Mouse (Mus musculus): ENCODE measurements around the gene Atp10a. TPM values are rescaled to one million over a fixed set of nuclear protein-coding genes. Genes with fewer than 3 reads are reported as not detected.

Gene Atp10a
- polyA plus RNA-seq, 2 experiments: 3.0 to 6.6 TPM

- 74% methylated on average over 5 of the region's 5 CpGs for WGBS
- no peak for DNase-seq (ENCODE audit: low spot score)
Measured at GRCm38 (mm10) chr7:58752041-58752440, 96.1 kb downstream of the Atp10a start.

GRCm38 (mm10) chr7:58754076-58754475 lies 98.1 kb downstream of the Atp10a start:
- Histone ChIP-seq H3K4me3 (replicated peaks; ENCODE audit: low read length) (no peak overlapping the region), H3K9ac (ENCODE audit: low read depth, low read length, severe bottlenecking) (no peak overlapping the region), H3K27ac (replicated peaks; ENCODE audit: low read depth, low read length) (no peak overlapping the region), H3K4me1 (ENCODE audit: control insufficient read depth, insufficient read depth, low read length) (no peaks in the 10 kb centered on the region), H3K27me3 (ENCODE audit: control insufficient read depth, insufficient read depth, low read length) (no peaks in the 10 kb centered on the region), H3K9me3 (ENCODE audit: control insufficient read depth, low read length) (no peaks in the 10 kb centered on the region), H3K36me3 (ENCODE audit: control insufficient read depth, insufficient read depth, low read length) (no peaks in the 10 kb centered on the region), H3K4me2 (replicated peaks; ENCODE audit: low read depth, low read length, severe bottlenecking) (no peak overlapping the region)
- DNase-seq (ENCODE audit: low spot score): no peak
- 86% methylated on average over 1 of the region's 1 CpGs for WGBS
- no peak for ATAC-seq (ENCODE audit: low FRiP score, low read depth)
- TF ChIP-seq POLR2A (IDR thresholded peaks at IDR 0.05; ENCODE audit: borderline replicate concordance, extremely low read depth, insufficient read depth, insufficient read length): no peak

More at GRCm38 (mm10) chr7:58752041-58752440, 96.1 kb downstream of the Atp10a start:
- ATAC-seq (ENCODE audit: low FRiP score, low read depth): no peak
- no peaks in the 10 kb centered on the region for H3K9me3 ChIP-seq (ENCODE audit: control insufficient read depth, low read length)
- H3K27ac ChIP-seq (replicated peaks; ENCODE audit: low read depth, low read length): no peak overlapping the region
- no peaks in the 10 kb centered on the region for H3K4me1 ChIP-seq (ENCODE audit: control insufficient read depth, insufficient read depth, low read length)
- no peaks in the 10 kb centered on the region for H3K27me3 ChIP-seq (ENCODE audit: control insufficient read depth, insufficient read depth, low read length)
- no peak overlapping the region for H3K4me2 ChIP-seq (replicated peaks; ENCODE audit: low read depth, low read length, severe bottlenecking)
- no peaks in the 10 kb centered on the region for H3K36me3 ChIP-seq (ENCODE audit: control insufficient read depth, insufficient read depth, low read length)
- no peak overlapping the region for H3K4me3 ChIP-seq (replicated peaks; ENCODE audit: low read length)
- no peak for TF ChIP-seq POLR2A (IDR thresholded peaks at IDR 0.05; ENCODE audit: borderline replicate concordance, extremely low read depth, insufficient read depth, insufficient read length)
- no peak overlapping the region for H3K9ac ChIP-seq (ENCODE audit: low read depth, low read length, severe bottlenecking)

- H3K4me3 ChIP-seq (replicated peaks; ENCODE audit: low read length): no peak overlapping the region
- DNase-seq (ENCODE audit: low spot score) (no peak), ATAC-seq (ENCODE audit: low FRiP score, low read depth) (no peak)
- no peaks in the 10 kb centered on the region for H3K4me1 ChIP-seq (ENCODE audit: control insufficient read depth, insufficient read depth, low read length)
- no peak overlapping the region for H3K27ac ChIP-seq (replicated peaks; ENCODE audit: low read depth, low read length)
- no peaks in the 10 kb centered on the region for H3K36me3 ChIP-seq (ENCODE audit: control insufficient read depth, insufficient read depth, low read length)
- TF ChIP-seq POLR2A (IDR thresholded peaks at IDR 0.05; ENCODE audit: borderline replicate concordance, extremely low read depth, insufficient read depth, insufficient read length): no peak
- H3K9me3 ChIP-seq (ENCODE audit: control insufficient read depth, low read length): no peaks in the 10 kb centered on the region
- H3K9ac ChIP-seq (ENCODE audit: low read depth, low read length, severe bottlenecking): no peak overlapping the region
- H3K27me3 ChIP-seq (ENCODE audit: control insufficient read depth, insufficient read depth, low read length): no peaks in the 10 kb centered on the region
- H3K4me2 ChIP-seq (replicated peaks; ENCODE audit: low read depth, low read length, severe bottlenecking): no peak overlapping the region
- 81% methylated on average over 4 of the region's 4 CpGs for WGBS
Measured at GRCm38 (mm10) chr7:58754536-58754935, 98.6 kb downstream of the Atp10a start.

- no peaks in the 10 kb centered on the region for H3K36me3 ChIP-seq (ENCODE audit: control insufficient read depth, insufficient read depth, low read length)
- TF ChIP-seq POLR2A (IDR thresholded peaks at IDR 0.05; ENCODE audit: borderline replicate concordance, extremely low read depth, insufficient read depth, insufficient read length): no peak
- no peak overlapping the region for H3K27ac ChIP-seq (replicated peaks; ENCODE audit: low read depth, low read length)
- H3K4me2 ChIP-seq (replicated peaks; ENCODE audit: low read depth, low read length, severe bottlenecking): no peak overlapping the region
- no peak overlapping the region for H3K4me3 ChIP-seq (replicated peaks; ENCODE audit: low read length)
- no peak for ATAC-seq (ENCODE audit: low FRiP score, low read depth)
- no peaks in the 10 kb centered on the region for H3K4me1 ChIP-seq (ENCODE audit: control insufficient read depth, insufficient read depth, low read length)
- H3K9ac ChIP-seq (ENCODE audit: low read depth, low read length, severe bottlenecking): no peak overlapping the region
- no peaks in the 10 kb centered on the region for H3K27me3 ChIP-seq (ENCODE audit: control insufficient read depth, insufficient read depth, low read length)
- no peaks in the 10 kb centered on the region for H3K9me3 ChIP-seq (ENCODE audit: control insufficient read depth, low read length)
- no peak for DNase-seq (ENCODE audit: low spot score)
Measured at GRCm38 (mm10) chr7:58755083-58755482, 99.1 kb downstream of the Atp10a start.

- ATAC-seq (ENCODE audit: low FRiP score, low read depth): no peak
- H3K27me3 ChIP-seq (ENCODE audit: control insufficient read depth, insufficient read depth, low read length): no peaks in the 10 kb centered on the region
Measured at GRCm38 (mm10) chr7:58755846-58756245, 99.9 kb downstream of the Atp10a start.

GRCm38 (mm10) chr7:58757331-58757730 lies 101.4 kb downstream of the Atp10a start:
- ATAC-seq (ENCODE audit: low FRiP score, low read depth) (no peak), DNase-seq (ENCODE audit: low spot score) (no peak)
- no peak for TF ChIP-seq POLR2A (IDR thresholded peaks at IDR 0.05; ENCODE audit: borderline replicate concordance, extremely low read depth, insufficient read depth, insufficient read length)
- Histone ChIP-seq H3K4me1 (ENCODE audit: control insufficient read depth, insufficient read depth, low read length) (no peaks in the 10 kb centered on the region), H3K36me3 (ENCODE audit: control insufficient read depth, insufficient read depth, low read length) (no peaks in the 10 kb centered on the region), H3K27me3 (ENCODE audit: control insufficient read depth, insufficient read depth, low read length) (no peaks in the 10 kb centered on the region), H3K9me3 (ENCODE audit: control insufficient read depth, low read length) (no peaks in the 10 kb centered on the region), H3K27ac (replicated peaks; ENCODE audit: low read depth, low read length) (no peak overlapping the region), H3K9ac (ENCODE audit: low read depth, low read length, severe bottlenecking) (no peak overlapping the region), H3K4me3 (replicated peaks; ENCODE audit: low read length) (no peak overlapping the region), H3K4me2 (replicated peaks; ENCODE audit: low read depth, low read length, severe bottlenecking) (no peak overlapping the region)
- 86% methylated on average over 2 of the region's 2 CpGs for whole genome bisulfite sequencing

More at GRCm38 (mm10) chr7:58755846-58756245, 99.9 kb downstream of the Atp10a start:
- no peak overlapping the region for H3K4me3 ChIP-seq (replicated peaks; ENCODE audit: low read length)
- WGBS: 80% methylated on average over 1 of the region's 1 CpGs
- H3K4me1 ChIP-seq (ENCODE audit: control insufficient read depth, insufficient read depth, low read length): no peaks in the 10 kb centered on the region
- H3K4me2 ChIP-seq (replicated peaks; ENCODE audit: low read depth, low read length, severe bottlenecking): no peak overlapping the region
- no peak overlapping the region for H3K27ac ChIP-seq (replicated peaks; ENCODE audit: low read depth, low read length)
- TF ChIP-seq POLR2A (IDR thresholded peaks at IDR 0.05; ENCODE audit: borderline replicate concordance, extremely low read depth, insufficient read depth, insufficient read length): no peak
- H3K36me3 ChIP-seq (ENCODE audit: control insufficient read depth, insufficient read depth, low read length): no peaks in the 10 kb centered on the region
- no peak for DNase-seq (ENCODE audit: low spot score)
- no peak overlapping the region for H3K9ac ChIP-seq (ENCODE audit: low read depth, low read length, severe bottlenecking)
- H3K9me3 ChIP-seq (ENCODE audit: control insufficient read depth, low read length): no peaks in the 10 kb centered on the region

All from limb, embryonic 14.5 days (tissue).